In the genomic region with DNA sequence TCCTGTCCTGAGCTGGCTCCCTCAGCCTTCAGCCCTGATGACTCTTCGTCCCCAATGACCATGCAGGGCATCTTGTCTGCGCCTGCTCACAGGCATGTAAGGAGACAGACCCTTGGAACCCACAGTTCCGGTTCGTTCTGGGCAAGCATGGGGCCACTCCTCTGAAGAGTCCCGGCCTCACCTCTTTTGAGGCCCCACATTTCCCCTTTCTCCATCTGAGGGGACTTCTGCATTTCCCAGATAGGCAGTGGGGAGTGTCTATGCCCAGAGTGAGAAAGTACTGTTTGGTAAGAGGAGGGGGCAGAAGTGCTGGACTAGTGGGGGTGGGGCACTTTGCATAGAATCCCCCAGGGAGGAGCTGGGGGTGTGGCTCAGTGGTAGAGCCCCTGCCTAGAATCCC, we compare ENCODE assay signal across 11 mouse cellular contexts. TPM values are rescaled to one million over a fixed set of nuclear protein-coding genes. Genes with fewer than 3 reads are reported as not detected.
DNase-seq lines count a peak whose midpoint lies in the region; ATAC-seq and TF ChIP-seq lines count a peak whose summit lies in the region.
"Had no signal": no experiment of that assay in that cellular context is flagged by ENCODE, and none has a peak within 500 bp of the region (broad histone marks: within the 10 kb centered on the region; RNA-seq: fewer than 3 reads in every experiment).

No protein-coding gene starts in this region.

- no peak for TF ChIP-seq POLR2A in bone marrow macrophage, adult 2 months (IDR thresholded peaks at IDR 0.05; ENCODE audit: borderline replicate concordance, low read depth, low read length)

- H3K27ac ChIP-seq in heart, embryonic 10.5 days, result 0 out of 2 replicates have a peak overlapping the region, but pooled peaks have one; percentile 13
- H3K27ac ChIP-seq in bone marrow macrophage, adult 2 months (ENCODE audit: insufficient read depth, low read depth, low read length), result peak overlapping the region; percentile 97
- peak overlapping the region; percentile 67 for H3K27ac ChIP-seq in liver, embryonic 12.5 days
- H3K27ac ChIP-seq in midbrain, embryonic 10.5 days (replicated peaks), result no peak overlapping the region; the same call in 1 of the 2 replicates
- H3K27ac ChIP-seq: limb, embryonic 15.5 days; neural tube, embryonic 15.5 days had no signal

- no peak for DNase-seq in heart, embryonic 10.5 days (ENCODE audit: low spot score)
- no peak for DNase-seq in heart, adult 8-10 months (ENCODE audit: low spot score)
- DNase-seq in midbrain, embryonic 10.5 days (ENCODE audit: low spot score), result no peak
- DNase-seq in kidney, adult 8-10 months, result no peak
- no peak for DNase-seq in testis, postnatal 14 days (ENCODE audit: low spot score)

- peak overlapping the region; percentile 40 for H3K4me2 ChIP-seq in liver, embryonic 12.5 days
- H3K4me2 ChIP-seq: hindbrain, embryonic 13.5 days; limb, embryonic 15.5 days; neural tube, embryonic 15.5 days had no signal

- no peak overlapping the region for H3K4me3 ChIP-seq in heart, embryonic 10.5 days
- peak overlapping the region; percentile 15 for H3K4me3 ChIP-seq in bone marrow macrophage, adult 2 months (ENCODE audit: insufficient read depth, low read length)
- H3K4me3 ChIP-seq in liver, embryonic 12.5 days, result no peak overlapping the region
- H3K4me3 ChIP-seq in midbrain, embryonic 10.5 days, result no peak overlapping the region
- H3K4me3 ChIP-seq: hindbrain, embryonic 13.5 days; limb, embryonic 15.5 days; neural tube, embryonic 15.5 days had no signal

- H3K36me3 ChIP-seq in heart, embryonic 10.5 days, result no peaks in the 10 kb centered on the region
- H3K36me3 ChIP-seq in liver, embryonic 12.5 days, result peaks cover 2% of the 10 kb centered on the region; the same call in 1 of the 2 replicates
- no peaks in the 10 kb centered on the region for H3K36me3 ChIP-seq in midbrain, embryonic 10.5 days
- H3K36me3 ChIP-seq: limb, embryonic 15.5 days had no signal

- no peaks in the 10 kb centered on the region for H3K9me3 ChIP-seq in heart, embryonic 10.5 days
- H3K9me3 ChIP-seq in liver, embryonic 12.5 days (replicated peaks), result no peaks in the 10 kb centered on the region
- H3K9me3 ChIP-seq in midbrain, embryonic 10.5 days (replicated peaks), result no peaks in the 10 kb centered on the region
- H3K9me3 ChIP-seq: hindbrain, embryonic 13.5 days; limb, embryonic 15.5 days; neural tube, embryonic 15.5 days had no signal

- H3K27me3 ChIP-seq in heart, embryonic 10.5 days (ENCODE audit: insufficient read depth, poor library complexity, severe bottlenecking), result peaks cover 14% of the 10 kb centered on the region; the same call in 1 of the 2 replicates
- H3K27me3 ChIP-seq in liver, embryonic 12.5 days (replicated peaks), result no peaks in the 10 kb centered on the region
- no peaks in the 10 kb centered on the region for H3K27me3 ChIP-seq in midbrain, embryonic 10.5 days (ENCODE audit: low read depth, poor library complexity, severe bottlenecking)
- H3K27me3 ChIP-seq: hindbrain, embryonic 13.5 days; limb, embryonic 15.5 days; neural tube, embryonic 15.5 days had no signal

- peak; percentile 68 for ATAC-seq in liver, embryonic 12.5 days
- peak; percentile 65 for ATAC-seq in monocyte, adult 5-6 weeks (replicated peaks; ENCODE audit: insufficient number of reproducible peaks, low FRiP score, low TSS enrichment, poor library complexity, severe bottlenecking)

- peaks cover 20% of the 10 kb centered on the region for H3K4me1 ChIP-seq in heart, embryonic 10.5 days
- H3K4me1 ChIP-seq in bone marrow macrophage, adult 2 months (ENCODE audit: control insufficient read depth, insufficient read depth, low read length), result peaks cover 57% of the 10 kb centered on the region
- H3K4me1 ChIP-seq in liver, embryonic 12.5 days, result peaks cover 48% of the 10 kb centered on the region
- peaks cover 18% of the 10 kb centered on the region for H3K4me1 ChIP-seq in midbrain, embryonic 10.5 days
- H3K4me1 ChIP-seq: hindbrain, embryonic 13.5 days had no signal

- 81% methylated on average over 5 of the region's 5 CpGs for WGBS in heart, embryonic 10.5 days
- WGBS in liver, embryonic 12.5 days (ENCODE audit: insufficient replicate concordance), result 16% methylated on average over 5 of the region's 5 CpGs
- WGBS in midbrain, embryonic 10.5 days, result 87% methylated on average over 5 of the region's 5 CpGs

- H3K9ac ChIP-seq in liver, embryonic 12.5 days, result no peak overlapping the region
- H3K9ac ChIP-seq: hindbrain, embryonic 13.5 days; limb, embryonic 15.5 days; neural tube, embryonic 15.5 days had no signal

- no peak for TF ChIP-seq CTCF in bone marrow macrophage, adult 2 months (IDR thresholded peaks at IDR 0.05; ENCODE audit: low read depth, low read length)

RNA-seq across cellular contexts. Expression of gene Get4, which starts 35.0 kb away (rescaled TPM):
- polyA plus RNA-seq in heart, embryonic 10.5 days (2016; fragmentation: Nextera tagmentation; extraction: Ambion mirVana), result 193 and 205 TPM in 2 replicates
- 10 to 100 TPM; 39.1 to 45.9 (median 43.7) TPM for total RNA-seq in heart, adult 8-10 months (2022)
- polyA plus RNA-seq in bone marrow macrophage, adult 2 months (2012; ENCODE audit: insufficient read depth, insufficient read length, missing spikeins), result 26.8 and 29.2 TPM in 2 replicates
- polyA plus RNA-seq in liver, embryonic 12.5 days (2016; fragmentation: Nextera tagmentation; extraction: Ambion mirVana), result 162 and 165 TPM in 2 replicates
- total RNA-seq in monocyte, adult 5-6 weeks (2017), result 20.5 to 26.5 TPM (median 21.0 TPM) in 3 replicates
- polyA plus RNA-seq in midbrain, embryonic 10.5 days (2016; fragmentation: Nextera tagmentation; extraction: Ambion mirVana), result 168 and 187 TPM in 2 replicates

RNA-seq across cellular contexts. Expression of gene Adap1, which starts 38.3 kb away (rescaled TPM):
- 1.1 and 1.2 TPM in 2 replicates for polyA plus RNA-seq in heart, embryonic 10.5 days (2016; fragmentation: Nextera tagmentation; extraction: Ambion mirVana)
- total RNA-seq in heart, adult 8-10 months (2022), result 1 to 10 TPM; 2.1 to 4.2 (median 2.9) TPM
- 73.2 and 77.1 TPM in 2 replicates for polyA plus RNA-seq in bone marrow macrophage, adult 2 months (2012; ENCODE audit: insufficient read depth, insufficient read length, missing spikeins)
- 6.7 and 7.3 TPM in 2 replicates for polyA plus RNA-seq in liver, embryonic 12.5 days (2016; fragmentation: Nextera tagmentation; extraction: Ambion mirVana)
- 67.3 to 90.2 TPM (median 72.6 TPM) in 3 replicates for total RNA-seq in monocyte, adult 5-6 weeks (2017)
- polyA plus RNA-seq in midbrain, embryonic 10.5 days (2016; fragmentation: Nextera tagmentation; extraction: Ambion mirVana), result 0.37 and 0.53 TPM in 2 replicates
